Mouse (Mus musculus): ENCODE measurements around the gene Med8.

Med8 gene

GRCm38 (mm10) chr4:118409142-118409900 is at the start of gene Med8, which contains the start of gene Szt2:
Gene Med8 (plus strand): TSS chr4:118409337.
Gene Szt2 (minus strand): TSS chr4:118409273.
- peak; percentile 89 for DNase-seq

GRCm38 (mm10) chr4:118359896-118360720 is 49.0 kb upstream of the Med8 start:
- DNase-seq: peak; percentile 85

GRCm38 (mm10) chr4:118361451-118361850 is 47.7 kb upstream of the Med8 start:
- DNase-seq: no peak

- no peak for DNase-seq
These were observed 46.3 kb upstream of the Med8 start for GRCm38 (mm10) chr4:118362879-118363278.

- DNase-seq: no peak
These were observed 45.2 kb upstream of the Med8 start for GRCm38 (mm10) chr4:118363985-118364384.

GRCm38 (mm10) chr4:118364641-118365040 is 44.5 kb upstream of the Med8 start:
- DNase-seq: no peak

GRCm38 (mm10) chr4:118365991-118366390 is 43.1 kb upstream of the Med8 start:
- DNase-seq: no peak

GRCm38 (mm10) chr4:118367551-118367950 is 41.6 kb upstream of the Med8 start:
- DNase-seq: no peak

GRCm38 (mm10) chr4:118368616-118369015 is 40.5 kb upstream of the Med8 start:
- DNase-seq: no peak

- no peak for DNase-seq
These were observed 37.3 kb upstream of the Med8 start for GRCm38 (mm10) chr4:118371822-118372221.

GRCm38 (mm10) chr4:118375999-118376398 is 33.1 kb upstream of the Med8 start:
- DNase-seq: no peak

GRCm38 (mm10) chr4:118383271-118383670 is 25.9 kb upstream of the Med8 start:
- DNase-seq: no peak

- no peak for DNase-seq
These were observed 21.8 kb upstream of the Med8 start for GRCm38 (mm10) chr4:118387316-118387715.

GRCm38 (mm10) chr4:118390146-118390545 is 19.0 kb upstream of the Med8 start:
- no peak for DNase-seq

- no peak for DNase-seq
These were observed 14.6 kb upstream of the Med8 start for GRCm38 (mm10) chr4:118394505-118394904.

- no peak for DNase-seq
These were observed 13.8 kb upstream of the Med8 start for GRCm38 (mm10) chr4:118395289-118395688.

GRCm38 (mm10) chr4:118396433-118396832 is 12.7 kb upstream of the Med8 start:
- no peak for DNase-seq

- no peak for DNase-seq
These were observed 10.7 kb upstream of the Med8 start for GRCm38 (mm10) chr4:118398400-118398799.

- DNase-seq: no peak
These were observed 7.7 kb upstream of the Med8 start for GRCm38 (mm10) chr4:118401421-118401820.

GRCm38 (mm10) chr4:118401918-118402317 is 7.2 kb upstream of the Med8 start:
- no peak for DNase-seq

- DNase-seq: no peak
These were observed 6.4 kb upstream of the Med8 start for GRCm38 (mm10) chr4:118402701-118403100.

GRCm38 (mm10) chr4:118410871-118411270 is 1.7 kb downstream of the Med8 start:
- DNase-seq: no peak

- no peak for DNase-seq
These were observed 4.4 kb downstream of the Med8 start for GRCm38 (mm10) chr4:118413553-118413952.

GRCm38 (mm10) chr4:118415779-118416178 is 6.6 kb downstream of the Med8 start:
- no peak for DNase-seq
